Mouse (Mus musculus) midbrain, embryonic 12.5 days (tissue): ENCODE data around the gene Ropn1. TPM values are rescaled to one million over a fixed set of nuclear protein-coding genes. Genes with fewer than 3 reads are reported as not detected.
"Not testable (repeated sequence)": the region's sequence is repeated elsewhere in the genome, so short reads cannot be mapped to it uniquely, and the experiment has no call there.

ENCODE experiments used
- ATAC-seq: fragments of 200-750 bp; cut with Nextera tagmentation; 2 replicates; pipeline ENCODE4 v1.8.0; 2017; ENCODE audit warnings: low read depth, moderate TSS enrichment, moderate library complexity; ENCODE audit not compliant: low FRiP score
- H3K27ac ChIP-seq: fragments of 300-500 bp; sonication (generic); replicated peaks from 2 replicates; pipeline ENCODE4 v1.5.1; 2016; ENCODE audit warnings: mild to moderate bottlenecking
- H3K27me3 ChIP-seq: fragments of 300-500 bp; sonication (generic); 2 replicates; pipeline ENCODE4 v1.6.1; 2016; ENCODE audit warnings: mild to moderate bottlenecking
- H3K36me3 ChIP-seq: fragments of 300-500 bp; sonication (generic); 2 replicates; pipeline ENCODE4 v1.6.1; 2016
- H3K4me1 ChIP-seq: fragments of 300-500 bp; sonication (generic); 2 replicates; pipeline ENCODE4 v1.6.1; 2016
- H3K4me2 ChIP-seq: fragments of 300-500 bp; sonication (generic); replicated peaks from 2 replicates; pipeline ENCODE4 v1.6.1; 2016; ENCODE audit warnings: mild to moderate bottlenecking, moderate library complexity
- H3K4me3 ChIP-seq: fragments of 300-500 bp; sonication (generic); 2 replicates; pipeline ENCODE4 v1.5.1; 2016; ENCODE audit warnings: mild to moderate bottlenecking
- H3K9ac ChIP-seq: fragments of 300-500 bp; sonication (generic); replicated peaks from 2 replicates; pipeline ENCODE4 v1.6.1; 2016; ENCODE audit warnings: mild to moderate bottlenecking, moderate library complexity
- H3K9me3 ChIP-seq: fragments of 300-500 bp; sonication (generic); 2 replicates; pipeline ENCODE4 v1.6.1; 2016; ENCODE audit warnings: mild to moderate bottlenecking
- WGBS: fragments of 180-500 bp; shearing (Covaris S2); methylation state at CpG from one replicate; pipeline ENCODE4 v1.1.7; 2016; 5-methylcytosine and 5-hydroxymethylcytosine counted together
- polyA plus RNA-seq: library from polyadenylated mRNA; unstranded; fragments of >200 nt; fragmentation: Nextera tagmentation; extraction: Ambion mirVana; gene quantifications from 2 replicates; pipeline ENCODE4 v1.2.1, GENCODE M21; 2016

Gene Ropn1
- polyA plus RNA-seq = not detected in 2 replicates

DNA sequence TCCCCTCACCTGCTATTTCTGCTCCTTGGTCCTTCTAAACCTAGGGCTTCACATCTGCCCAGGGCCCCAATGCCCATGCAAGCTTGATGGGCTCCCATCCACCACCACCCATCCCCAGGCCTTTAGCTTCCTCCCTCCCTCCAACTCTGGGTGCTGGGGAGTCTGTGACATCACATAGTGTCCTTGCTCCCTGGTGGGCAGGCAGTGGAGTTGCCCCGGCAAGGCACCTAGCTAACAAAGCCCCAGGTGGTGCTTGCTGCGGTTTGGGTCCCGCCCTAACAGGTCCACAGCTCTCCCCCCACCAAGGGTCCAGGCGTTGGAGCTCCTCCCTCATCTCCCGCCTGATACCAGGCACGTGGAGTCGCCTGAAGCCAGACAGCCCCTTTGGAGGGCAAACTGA is at the start of gene Ropn1:
Gene Ropn1 (plus strand): TSS at position 301 of the 400 bp plus-strand sequence.
- ATAC-seq = no peak
- no peak within 1 kb of the TSS for H3K4me2 ChIP-seq
- no peak within 1 kb of the TSS for H3K4me3 ChIP-seq
- H3K27me3 ChIP-seq = peaks cover 2% of the 10 kb centered on the region; the same call in 1 of the 2 replicates
- H3K9ac ChIP-seq = no peak within 1 kb of the TSS
- H3K27ac ChIP-seq = no peak within 1 kb of the TSS
- no peaks in the 10 kb centered on the region for H3K9me3 ChIP-seq
- H3K36me3 ChIP-seq = no peaks in the 10 kb centered on the region
- no peaks in the 10 kb centered on the region for H3K4me1 ChIP-seq
- WGBS = 63% methylated on average over 7 of the region's 7 CpGs

DNA sequence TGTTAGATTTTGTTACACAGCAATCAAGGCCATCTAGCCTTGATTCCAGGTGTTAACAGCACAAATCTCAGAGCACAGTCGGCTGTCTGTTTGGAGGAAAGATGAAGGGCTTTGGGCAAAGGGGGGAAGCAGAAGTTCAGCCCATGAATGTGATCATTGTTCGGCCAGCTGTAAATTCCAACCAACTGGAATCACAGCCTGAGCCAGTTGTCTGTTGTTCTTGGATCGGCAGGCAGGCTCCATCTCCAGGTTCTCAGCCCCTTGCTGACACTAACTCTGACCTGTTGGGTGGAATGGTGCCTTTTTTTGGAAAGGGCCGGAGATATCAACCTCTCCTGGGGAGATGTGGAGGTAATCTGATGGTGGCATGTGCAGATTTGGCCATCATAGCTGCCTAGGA is 47.8 kb upstream of the Ropn1 start:
- H3K9ac ChIP-seq = no peak overlapping the region
- H3K27ac ChIP-seq = no peak overlapping the region
- 74% methylated on average over 4 of the region's 4 CpGs for WGBS
- H3K9me3 ChIP-seq = no peaks in the 10 kb centered on the region; the same call in 1 of the 2 replicates
- no peaks in the 10 kb centered on the region for H3K36me3 ChIP-seq
- no peaks in the 10 kb centered on the region for H3K4me1 ChIP-seq
- no peak overlapping the region for H3K4me3 ChIP-seq
- ATAC-seq = no peak
- H3K4me2 ChIP-seq = no peak overlapping the region
- no peaks in the 10 kb centered on the region for H3K27me3 ChIP-seq

DNA sequence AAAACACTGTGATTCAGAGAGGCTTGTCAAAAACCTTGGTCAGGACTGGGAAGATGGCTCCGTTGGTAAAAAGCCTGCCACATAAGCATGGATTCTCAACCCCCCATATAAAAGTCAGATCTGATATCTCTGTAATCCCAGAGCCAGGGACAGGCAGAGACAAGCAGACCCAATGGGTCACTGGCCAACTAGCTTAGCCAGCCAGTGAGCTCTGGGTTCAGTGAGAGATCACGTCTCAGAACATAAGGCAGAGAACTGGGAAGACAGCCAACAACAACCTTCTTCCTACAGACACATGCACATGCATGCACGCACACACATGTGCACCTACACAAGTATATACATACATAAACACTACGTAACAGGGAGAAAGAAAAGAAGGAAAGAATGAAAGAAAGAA is 46.6 kb upstream of the Ropn1 start:
- 83% methylated on average over 4 of the region's 4 CpGs for WGBS
- H3K4me2 ChIP-seq = no peak overlapping the region
- ATAC-seq = no peak
- H3K4me3 ChIP-seq = no peak overlapping the region
- H3K36me3 ChIP-seq = no peaks in the 10 kb centered on the region
- no peak overlapping the region for H3K9ac ChIP-seq
- no peak overlapping the region for H3K27ac ChIP-seq
- no peaks in the 10 kb centered on the region for H3K27me3 ChIP-seq
- H3K9me3 ChIP-seq = no peaks in the 10 kb centered on the region; the same call in 1 of the 2 replicates
- no peaks in the 10 kb centered on the region for H3K4me1 ChIP-seq

DNA sequence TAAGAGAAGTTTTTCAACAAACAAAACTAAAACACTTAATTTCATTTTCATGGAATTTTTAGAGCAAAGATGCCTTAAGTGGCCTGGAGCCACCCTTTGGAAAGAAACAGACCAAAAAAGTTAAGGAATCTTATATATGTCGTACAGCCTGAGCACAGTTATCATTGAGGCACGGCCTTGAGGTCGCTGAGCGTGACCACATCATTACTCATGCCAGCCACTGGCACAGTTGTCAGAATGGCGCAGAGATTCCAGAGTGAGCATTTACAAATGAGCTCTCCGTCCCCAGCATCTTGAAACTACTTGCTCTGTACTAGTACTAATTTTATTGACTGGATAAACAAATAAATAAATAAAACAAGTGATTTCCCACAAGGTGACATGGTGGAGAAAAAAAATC is 45.9 kb upstream of the Ropn1 start:
- Histone ChIP-seq H3K4me1 (no peaks in the 10 kb centered on the region), H3K27ac (no peak overlapping the region), H3K36me3 (no peaks in the 10 kb centered on the region), H3K27me3 (no peaks in the 10 kb centered on the region), H3K9ac (no peak overlapping the region), H3K4me2 (no peak overlapping the region), H3K4me3 (no peak overlapping the region), H3K9me3 (no peaks in the 10 kb centered on the region)
- WGBS = 78% methylated on average over 6 of the region's 6 CpGs
- no peak for ATAC-seq

DNA sequence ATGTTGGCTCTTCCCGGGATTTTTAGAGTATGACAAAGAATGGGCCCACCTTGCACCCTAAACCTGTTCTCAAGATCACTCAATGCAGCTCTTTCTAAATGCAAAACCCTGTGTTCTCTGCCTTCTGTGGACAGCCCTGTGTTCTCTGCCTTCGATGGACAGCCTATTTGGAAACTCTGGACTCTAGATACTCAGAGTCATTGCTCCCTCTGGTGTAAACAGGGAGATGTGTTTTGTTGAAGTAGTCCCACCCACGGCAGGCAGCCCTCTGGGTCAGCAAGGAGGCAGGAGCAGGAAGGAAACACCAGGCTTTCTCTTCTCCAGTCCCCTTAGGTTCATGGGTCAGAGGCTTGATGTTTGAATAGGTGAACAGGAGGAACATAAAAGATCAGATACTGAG is 44.0 kb upstream of the Ropn1 start:
- Histone ChIP-seq H3K4me2 (no peak overlapping the region), H3K27ac (no peak overlapping the region), H3K27me3 (no peaks in the 10 kb centered on the region), H3K9me3 (no peaks in the 10 kb centered on the region), H3K9ac (no peak overlapping the region), H3K36me3 (no peaks in the 10 kb centered on the region), H3K4me3 (no peak overlapping the region), H3K4me1 (no peaks in the 10 kb centered on the region)
- WGBS = 40% methylated on average over 3 of the region's 3 CpGs
- no peak for ATAC-seq

DNA sequence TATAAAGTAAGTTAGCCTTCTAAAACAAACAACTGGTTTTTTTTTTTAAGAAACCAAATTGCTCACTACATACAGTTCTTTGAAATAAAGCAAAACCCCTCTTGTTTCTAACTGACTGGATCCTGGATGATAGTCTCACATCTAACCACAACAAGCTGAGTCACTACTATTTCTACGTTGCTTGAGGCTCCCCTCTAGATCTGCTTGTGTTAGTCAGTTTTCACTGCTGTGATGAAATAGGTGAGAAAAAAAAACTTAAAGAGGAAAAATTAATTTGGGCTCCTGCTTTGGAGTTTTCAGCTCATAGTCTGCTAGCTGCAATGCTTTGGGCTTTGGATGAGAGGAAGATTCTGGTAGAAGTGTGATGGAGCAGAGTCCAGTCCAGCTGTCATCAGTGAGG is 39.6 kb upstream of the Ropn1 start:
- 89% methylated on average over 1 of the region's 1 CpGs for WGBS
- no peak overlapping the region for H3K4me2 ChIP-seq
- no peaks in the 10 kb centered on the region for H3K27me3 ChIP-seq
- H3K9me3 ChIP-seq = no peaks in the 10 kb centered on the region
- H3K27ac ChIP-seq = no peak overlapping the region
- no peak overlapping the region for H3K9ac ChIP-seq
- no peaks in the 10 kb centered on the region for H3K4me1 ChIP-seq
- no peak for ATAC-seq
- H3K4me3 ChIP-seq = no peak overlapping the region
- H3K36me3 ChIP-seq = no peaks in the 10 kb centered on the region

DNA sequence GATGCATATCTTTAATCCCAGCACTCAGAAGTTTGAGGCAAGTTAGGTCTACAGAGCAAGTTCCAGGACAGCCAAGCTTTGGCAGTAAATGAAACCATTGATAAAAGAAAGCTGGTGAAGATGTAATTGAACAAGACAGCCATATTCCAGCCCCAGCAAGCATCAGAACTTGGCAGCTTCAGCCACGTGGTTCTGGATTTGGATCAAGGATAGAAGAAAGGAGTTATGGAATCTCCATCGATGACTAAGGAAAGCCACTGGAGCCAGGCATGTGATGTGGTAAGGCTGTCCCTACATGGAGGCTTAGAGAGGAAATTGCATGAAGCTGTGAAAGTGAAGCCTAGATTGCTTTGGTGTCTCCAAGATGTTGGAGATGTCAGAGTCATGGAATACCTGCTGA is 35.7 kb upstream of the Ropn1 start:
- no peaks in the 10 kb centered on the region for H3K9me3 ChIP-seq
- H3K9ac ChIP-seq = no peak overlapping the region
- no peak overlapping the region for H3K4me3 ChIP-seq
- H3K27me3 ChIP-seq = no peaks in the 10 kb centered on the region
- H3K36me3 ChIP-seq = no peaks in the 10 kb centered on the region
- WGBS = 71% methylated on average over 2 of the region's 2 CpGs
- H3K4me2 ChIP-seq = no peak overlapping the region
- H3K27ac ChIP-seq = no peak overlapping the region
- ATAC-seq = no peak
- no peaks in the 10 kb centered on the region for H3K4me1 ChIP-seq

DNA sequence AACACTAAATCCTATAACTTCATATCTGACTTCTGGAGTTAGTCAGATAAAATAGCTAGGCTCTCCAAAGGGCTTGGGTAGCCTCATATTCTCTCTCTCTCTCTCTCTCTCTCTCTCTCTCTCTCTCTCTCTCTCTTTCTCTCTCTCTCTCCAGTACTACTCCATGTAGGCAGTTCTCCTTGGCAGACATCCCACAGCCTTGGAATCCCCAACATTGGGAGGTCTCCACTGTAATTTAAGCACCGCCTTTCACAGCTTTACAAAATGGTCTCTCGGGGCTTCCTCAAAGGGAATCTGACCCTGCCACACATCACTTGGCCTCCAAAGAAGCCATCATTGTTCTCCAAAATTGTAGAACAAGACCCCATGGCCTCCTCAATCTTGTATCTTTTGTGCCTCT is 22.1 kb upstream of the Ropn1 start:
- no peak for ATAC-seq
- Histone ChIP-seq H3K9ac (no peak overlapping the region), H3K27me3 (no peaks in the 10 kb centered on the region), H3K36me3 (no peaks in the 10 kb centered on the region), H3K9me3 (no peaks in the 10 kb centered on the region), H3K27ac (no peak overlapping the region), H3K4me2 (no peak overlapping the region), H3K4me3 (no peak overlapping the region), H3K4me1 (no peaks in the 10 kb centered on the region)
- 63% methylated on average over 2 of the region's 2 CpGs for WGBS

DNA sequence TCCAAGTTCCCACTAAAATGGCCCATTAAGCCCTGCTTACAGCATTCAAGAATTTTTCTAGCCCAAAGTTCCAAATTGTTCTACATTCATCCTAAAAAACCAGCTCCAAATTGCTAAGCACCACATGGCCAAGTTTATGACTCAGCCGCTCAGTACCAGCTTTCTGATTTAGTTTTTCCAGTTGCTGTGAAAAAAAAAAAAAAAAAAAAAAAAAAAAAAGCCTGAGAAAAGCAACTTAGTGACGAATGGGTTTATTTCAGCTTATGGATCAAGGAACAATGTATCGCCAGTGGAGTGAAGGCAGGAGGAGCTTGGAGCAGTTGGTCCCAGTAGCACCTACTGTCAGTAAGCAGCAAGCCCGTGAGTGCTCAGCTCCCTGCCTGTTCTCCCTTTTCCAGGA is 21.3 kb upstream of the Ropn1 start:
- no peak for ATAC-seq
- Histone ChIP-seq H3K9ac (no peak overlapping the region), H3K9me3 (no peaks in the 10 kb centered on the region), H3K4me2 (no peak overlapping the region), H3K4me3 (no peak overlapping the region), H3K27ac (no peak overlapping the region), H3K36me3 (no peaks in the 10 kb centered on the region), H3K27me3 (no peaks in the 10 kb centered on the region), H3K4me1 (no peaks in the 10 kb centered on the region)
- WGBS = 80% methylated on average over 4 of the region's 4 CpGs

DNA sequence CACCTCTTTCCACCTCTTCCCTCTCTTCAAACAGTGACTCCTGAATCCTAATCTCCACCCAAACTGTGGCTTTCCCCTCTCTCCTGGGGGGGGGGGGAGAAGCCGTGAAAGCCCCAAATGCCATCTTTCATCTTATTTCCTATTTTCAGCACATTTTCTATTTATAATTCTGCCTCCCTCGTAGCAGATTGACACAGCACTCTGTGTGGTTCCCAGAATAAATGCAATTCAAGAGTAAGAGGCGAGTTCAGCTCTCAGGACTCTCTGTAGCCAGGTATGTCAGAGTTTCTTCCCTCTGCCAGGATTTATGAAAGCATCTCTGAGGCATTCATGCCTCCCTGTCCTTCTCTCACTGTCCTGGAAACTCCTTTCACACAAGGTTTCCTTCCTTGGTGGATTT is 14.2 kb upstream of the Ropn1 start:
- Histone ChIP-seq H3K9ac (no peak overlapping the region), H3K27me3 (no peaks in the 10 kb centered on the region), H3K4me3 (no peak overlapping the region), H3K4me1 (no peaks in the 10 kb centered on the region), H3K9me3 (no peaks in the 10 kb centered on the region), H3K36me3 (no peaks in the 10 kb centered on the region), H3K4me2 (no peak overlapping the region), H3K27ac (no peak overlapping the region)
- ATAC-seq = no peak
- 75% methylated on average over 3 of the region's 3 CpGs for whole genome bisulfite sequencing

DNA sequence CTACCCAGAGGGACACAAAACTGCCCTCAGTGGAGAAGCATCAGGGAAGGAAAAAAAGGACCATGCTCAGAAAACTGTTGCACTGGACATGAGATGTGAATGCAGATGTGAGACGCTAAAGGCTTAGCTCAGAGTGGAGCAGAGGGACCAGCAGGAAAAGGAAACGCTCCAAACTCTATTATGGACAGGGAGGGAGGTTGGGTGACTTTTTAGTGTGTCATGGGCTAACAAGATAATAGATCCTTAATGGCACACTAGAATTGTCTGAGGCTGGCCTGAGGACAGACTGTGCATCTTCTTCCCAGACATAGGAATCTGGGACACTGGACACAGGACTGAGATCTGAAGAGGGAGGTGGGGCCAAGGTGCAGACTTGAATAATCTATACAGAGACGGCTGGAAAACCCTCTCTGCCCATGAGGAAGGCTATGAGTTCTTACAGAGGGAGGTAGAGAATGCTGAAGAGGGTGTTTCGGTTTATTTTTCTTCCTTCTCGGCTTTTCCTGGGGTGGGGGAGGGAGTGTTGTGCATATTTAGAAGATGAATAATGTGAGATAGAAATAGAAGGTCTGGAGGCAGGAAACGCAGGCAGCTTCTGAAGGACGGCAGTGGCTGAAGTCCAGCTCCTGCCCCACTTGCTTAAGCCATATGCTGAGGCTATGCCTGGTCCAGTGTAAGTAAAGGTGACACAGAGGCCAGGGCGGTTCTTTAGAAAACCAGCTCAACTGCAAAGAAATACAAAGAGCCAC is 6.0 kb upstream of the Ropn1 start:
- Histone ChIP-seq H3K36me3 (no peaks in the 10 kb centered on the region), H3K9ac (no peak overlapping the region), H3K4me2 (no peak overlapping the region), H3K27ac (no peak overlapping the region), H3K9me3 (no peaks in the 10 kb centered on the region), H3K4me3 (no peak overlapping the region), H3K4me1 (no peaks in the 10 kb centered on the region), H3K27me3 (no peaks in the 10 kb centered on the region)
- no peak for ATAC-seq
- 80% methylated on average over 8 of the region's 8 CpGs for WGBS

DNA sequence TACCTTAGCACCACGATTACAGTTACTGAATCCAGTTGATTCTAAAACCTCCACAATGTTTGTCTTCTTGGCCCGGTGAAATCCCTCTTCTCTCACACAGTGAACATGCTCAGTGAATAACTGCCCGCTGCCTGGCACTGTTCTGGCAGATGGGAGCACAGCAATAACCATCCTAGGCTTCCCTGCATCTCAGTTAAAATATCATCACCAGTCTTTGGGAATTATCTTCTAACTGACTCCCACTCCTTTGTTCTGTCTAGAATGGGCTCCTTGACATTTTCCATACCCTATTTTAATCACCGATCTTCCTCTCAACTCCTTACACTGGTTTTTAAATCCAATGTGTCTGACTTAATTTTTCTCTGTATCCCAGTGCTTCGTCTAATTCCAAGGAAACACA is 3.3 kb downstream of the Ropn1 start:
- H3K9ac ChIP-seq = no peak overlapping the region
- H3K9me3 ChIP-seq = no peaks in the 10 kb centered on the region
- no peak for ATAC-seq
- H3K27me3 ChIP-seq = peaks cover 2% of the 10 kb centered on the region; the same call in 1 of the 2 replicates
- 91% methylated on average over 5 of the region's 5 CpGs for WGBS
- H3K36me3 ChIP-seq = no peaks in the 10 kb centered on the region
- H3K4me2 ChIP-seq = no peak overlapping the region
- H3K4me1 ChIP-seq = 0 out of 2 replicates have a peak, but pooled peaks cover 2% of the 10 kb centered on the region
- no peak overlapping the region for H3K4me3 ChIP-seq
- no peak overlapping the region for H3K27ac ChIP-seq

DNA sequence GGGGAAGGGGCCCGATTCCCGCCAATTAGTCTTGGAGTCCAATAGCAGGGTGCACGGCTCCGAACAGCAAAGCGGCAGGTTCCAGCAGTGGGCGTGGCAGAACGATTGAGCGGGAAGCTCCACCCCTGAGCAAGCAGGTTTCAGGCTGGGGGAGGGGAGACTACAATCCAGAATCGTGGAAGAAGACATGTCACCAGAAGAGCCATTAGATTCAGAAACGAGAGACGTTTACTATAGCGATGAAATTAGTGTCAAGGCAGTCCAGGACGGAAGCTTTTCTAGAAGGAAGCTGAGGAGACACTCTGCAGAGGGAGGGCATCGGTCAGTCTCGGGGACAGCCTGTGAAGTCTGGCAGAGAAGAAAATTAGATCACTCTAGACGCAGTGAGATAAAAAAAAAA is 7.8 kb downstream of the Ropn1 start:
- not testable (repeated sequence) for H3K9me3 ChIP-seq, H3K4me1 ChIP-seq, H3K27ac ChIP-seq, H3K36me3 ChIP-seq, ATAC-seq, H3K9ac ChIP-seq
- Histone ChIP-seq H3K27me3 (peaks cover 11% of the 10 kb centered on the region), H3K4me2 (peak overlapping the region; percentile 54), H3K4me3 (peak overlapping the region; percentile 31)
- WGBS = 7% methylated on average over 16 of the region's 16 CpGs
